Mouse (Mus musculus) frontal cortex, adult (tissue): ENCODE measurements around the gene Ckap2l.

ENCODE experiments used
- ATAC-seq: cut with Nextera tagmentation; 2 replicates; pipeline ENCODE4 v1.9.2; 2017; ENCODE audit warnings: mild to moderate bottlenecking, moderate library complexity, mixed read lengths; ENCODE audit not compliant: low TSS enrichment

Ckap2l gene

GRCm38 (mm10) chr2:129233803-129234477, 63.1 kb downstream of the Ckap2l start:
- ATAC-seq: no peak

GRCm38 (mm10) chr2:129233218-129233617, 63.8 kb downstream of the Ckap2l start:
- ATAC-seq: no peak

GRCm38 (mm10) chr2:129232484-129232883, 64.5 kb downstream of the Ckap2l start:
- ATAC-seq: peak; percentile 79

GRCm38 (mm10) chr2:129232023-129232422, 65.0 kb downstream of the Ckap2l start:
- peak; percentile 96 for ATAC-seq

GRCm38 (mm10) chr2:129229316-129229715, 67.7 kb downstream of the Ckap2l start:
- ATAC-seq: no peak

- no peak for ATAC-seq
Measured at GRCm38 (mm10) chr2:129228571-129228970, 68.4 kb downstream of the Ckap2l start.

GRCm38 (mm10) chr2:129227709-129228108, 69.3 kb downstream of the Ckap2l start:
- no peak for ATAC-seq

- no peak for ATAC-seq
Measured at GRCm38 (mm10) chr2:129227011-129227529, 69.9 kb downstream of the Ckap2l start.

GRCm38 (mm10) chr2:129226296-129226851, 70.6 kb downstream of the Ckap2l start:
- no peak for ATAC-seq

GRCm38 (mm10) chr2:129225251-129225819, 71.7 kb downstream of the Ckap2l start:
- ATAC-seq: no peak

- ATAC-seq: no peak
Measured at GRCm38 (mm10) chr2:129224178-129224577, 72.8 kb downstream of the Ckap2l start.

- ATAC-seq: no peak
Measured at GRCm38 (mm10) chr2:129221097-129221632, 75.8 kb downstream of the Ckap2l start.

- ATAC-seq: peak; percentile 50
Measured at GRCm38 (mm10) chr2:129218537-129219105, 78.4 kb downstream of the Ckap2l start.
